Mouse (Mus musculus) heart, embryonic 13.5 days (tissue): ENCODE data around the gene Gja4. TPM values are rescaled to one million over a fixed set of nuclear protein-coding genes. Genes with fewer than 3 reads are reported as not detected.

Experiments
- ATAC-seq: fragments of 200-750 bp; cut with Nextera tagmentation; 2 replicates; pipeline ENCODE4 v1.8.0; 2017; ENCODE audit warnings: moderate TSS enrichment; ENCODE audit not compliant: insufficient number of reproducible peaks, low FRiP score, low TSS enrichment; ENCODE audit errors: extremely low read depth
- H3K27ac ChIP-seq: fragments of 300-500 bp; sonication (generic); replicated peaks from 2 replicates; pipeline ENCODE4 v1.5.1; 2015; ENCODE audit warnings: moderate library complexity, mild to moderate bottlenecking, inconsistent platforms
- H3K27me3 ChIP-seq: fragments of 300-500 bp; sonication (generic); replicated peaks from 2 replicates; pipeline ENCODE4 v1.6.1; 2015; ENCODE audit warnings: mild to moderate bottlenecking, inconsistent platforms
- H3K36me3 ChIP-seq: fragments of 300-500 bp; sonication (generic); 2 replicates; pipeline ENCODE4 v1.6.1; 2015; ENCODE audit warnings: mild to moderate bottlenecking, inconsistent platforms
- H3K4me1 ChIP-seq: fragments of 300-500 bp; sonication (generic); 2 replicates; pipeline ENCODE4 v1.6.1; 2015; ENCODE audit warnings: inconsistent platforms
- H3K4me2 ChIP-seq: fragments of 300-500 bp; sonication (generic); 2 replicates; pipeline ENCODE4 v1.6.1; 2015; ENCODE audit warnings: inconsistent platforms, mild to moderate bottlenecking, moderate library complexity
- H3K4me3 ChIP-seq: fragments of 300-500 bp; sonication (generic); 2 replicates; pipeline ENCODE4 v1.5.1; 2015; ENCODE audit warnings: moderate library complexity, mild to moderate bottlenecking, inconsistent platforms
- H3K9ac ChIP-seq: fragments of 300-500 bp; sonication (generic); 2 replicates; pipeline ENCODE4 v1.6.1; 2015; ENCODE audit warnings: inconsistent platforms, mild to moderate bottlenecking, moderate library complexity
- H3K9me3 ChIP-seq: fragments of 300-500 bp; sonication (generic); 2 replicates; pipeline ENCODE4 v1.6.1; 2016; ENCODE audit warnings: inconsistent platforms
- WGBS: fragments of 180-500 bp; shearing (Covaris S2); methylation state at CpG from one replicate; pipeline ENCODE4 v1.1.7; 2015; ENCODE audit warnings: mixed read lengths; 5-methylcytosine and 5-hydroxymethylcytosine counted together
- polyA plus RNA-seq: library from polyadenylated mRNA; unstranded; fragments of >200 nt; fragmentation: Nextera tagmentation; extraction: Ambion mirVana; gene quantifications from 2 replicates; pipeline ENCODE4 v1.2.1, GENCODE M21; 2015

Gja4 gene
- polyA plus RNA-seq, 1 experiment from 2014 or later, result 32.9 TPM

DNA sequence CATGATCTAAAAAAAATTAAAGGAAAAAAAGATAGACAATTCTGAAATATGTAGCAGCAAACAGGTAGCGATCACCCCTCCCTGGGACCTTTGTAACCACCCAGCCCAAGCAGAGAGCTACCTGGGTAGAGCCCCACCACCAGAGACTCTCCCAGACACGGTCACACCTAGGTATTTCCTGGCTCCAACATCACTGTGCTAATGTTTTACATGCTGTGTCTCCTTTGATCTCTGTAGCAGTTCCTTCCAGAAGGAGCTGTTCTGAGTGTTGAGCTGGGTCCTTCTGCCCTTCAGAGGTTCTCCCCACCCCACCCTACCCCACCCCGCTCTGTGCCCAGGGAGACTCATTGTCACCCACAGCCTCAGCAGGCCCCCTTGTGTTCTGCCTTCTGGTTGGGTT is 9.8 kb upstream of the Gja4 start:
- ATAC-seq, result no peak
- no peaks in the 10 kb centered on the region for H3K36me3 ChIP-seq
- H3K4me3 ChIP-seq, result no peak overlapping the region
- no peak overlapping the region for H3K27ac ChIP-seq
- H3K9ac ChIP-seq, result no peak overlapping the region
- peaks cover 49% of the 10 kb centered on the region for H3K27me3 ChIP-seq
- no peaks in the 10 kb centered on the region for H3K9me3 ChIP-seq
- WGBS, result 64% methylated on average over 3 of the region's 3 CpGs
- no peaks in the 10 kb centered on the region for H3K4me1 ChIP-seq
- no peak overlapping the region for H3K4me2 ChIP-seq

DNA sequence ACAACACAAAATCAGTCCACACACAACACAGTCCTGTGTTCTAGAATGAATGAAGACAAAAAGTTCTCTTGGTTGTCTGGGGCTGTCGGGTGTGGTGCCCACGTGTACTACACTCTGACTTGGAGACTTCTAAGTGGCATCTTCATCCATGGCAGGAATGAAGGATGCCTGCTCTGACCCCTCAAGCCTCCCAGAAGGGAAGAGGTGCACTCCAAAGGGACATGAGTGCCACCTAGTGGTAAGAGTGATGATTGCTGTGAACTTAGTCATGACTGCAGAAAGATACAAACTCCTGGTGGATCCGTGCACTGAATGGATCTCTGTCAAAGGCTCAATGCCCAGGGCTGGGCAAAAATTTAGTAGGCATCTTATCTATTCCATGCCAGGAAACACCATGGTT is 5.8 kb upstream of the Gja4 start:
- ATAC-seq, result no peak
- no peak overlapping the region for H3K9ac ChIP-seq
- no peaks in the 10 kb centered on the region for H3K9me3 ChIP-seq
- H3K27me3 ChIP-seq, result peaks cover 29% of the 10 kb centered on the region
- no peaks in the 10 kb centered on the region for H3K4me1 ChIP-seq
- no peak overlapping the region for H3K27ac ChIP-seq
- no peaks in the 10 kb centered on the region for H3K36me3 ChIP-seq
- 4% methylated on average over 3 of the region's 3 CpGs for WGBS
- no peak overlapping the region for H3K4me2 ChIP-seq
- no peak overlapping the region for H3K4me3 ChIP-seq

GRCm38 (mm10) chr4:127317143-127317542 is 3.3 kb upstream of the Gja4 start:
- H3K4me3 ChIP-seq, result no peak overlapping the region
- H3K4me1 ChIP-seq, result peaks cover 11% of the 10 kb centered on the region
- H3K27me3 ChIP-seq, result peaks cover 42% of the 10 kb centered on the region
- no peak overlapping the region for H3K9ac ChIP-seq
- no peak overlapping the region for H3K4me2 ChIP-seq
- no peak for ATAC-seq
- H3K9me3 ChIP-seq, result no peaks in the 10 kb centered on the region
- WGBS, result 50% methylated on average over 4 of the region's 4 CpGs
- no peak overlapping the region for H3K27ac ChIP-seq
- no peaks in the 10 kb centered on the region for H3K36me3 ChIP-seq

GRCm38 (mm10) chr4:127315753-127316152 is 1.9 kb upstream of the Gja4 start:
- no peaks in the 10 kb centered on the region for H3K36me3 ChIP-seq
- ATAC-seq, result no peak
- H3K27ac ChIP-seq, result no peak overlapping the region
- no peak overlapping the region for H3K4me2 ChIP-seq
- 78% methylated on average over 8 of the region's 8 CpGs for WGBS
- H3K4me3 ChIP-seq, result no peak overlapping the region
- H3K4me1 ChIP-seq, result peaks cover 11% of the 10 kb centered on the region
- H3K27me3 ChIP-seq, result peaks cover 53% of the 10 kb centered on the region
- H3K9me3 ChIP-seq, result no peaks in the 10 kb centered on the region
- no peak overlapping the region for H3K9ac ChIP-seq

GRCm38 (mm10) chr4:127314585-127314984 is 746 bp upstream of the Gja4 start:
- ATAC-seq, result no peak
- Histone ChIP-seq H3K4me1 (peaks cover 11% of the 10 kb centered on the region), H3K9ac (peak overlapping the region; percentile 76), H3K4me3 (peak overlapping the region; percentile 59), H3K36me3 (no peaks in the 10 kb centered on the region), H3K27ac (no peak overlapping the region), H3K27me3 (peaks cover 58% of the 10 kb centered on the region), H3K9me3 (no peaks in the 10 kb centered on the region), H3K4me2 (peak overlapping the region; percentile 81)
- 40% methylated on average over 9 of the region's 9 CpGs for WGBS

GRCm38 (mm10) chr4:127312349-127312748 is 1.5 kb downstream of the Gja4 start:
- 54% methylated on average over 24 of the region's 24 CpGs for WGBS
- Histone ChIP-seq H3K4me2 (peak overlapping the region; percentile 81), H3K27me3 (peaks cover 52% of the 10 kb centered on the region), H3K36me3 (no peaks in the 10 kb centered on the region), H3K9ac (peak overlapping the region; percentile 76), H3K27ac (no peak overlapping the region), H3K4me3 (peak overlapping the region; percentile 59), H3K4me1 (peaks cover 11% of the 10 kb centered on the region), H3K9me3 (no peaks in the 10 kb centered on the region)
- ATAC-seq, result no peak

DNA sequence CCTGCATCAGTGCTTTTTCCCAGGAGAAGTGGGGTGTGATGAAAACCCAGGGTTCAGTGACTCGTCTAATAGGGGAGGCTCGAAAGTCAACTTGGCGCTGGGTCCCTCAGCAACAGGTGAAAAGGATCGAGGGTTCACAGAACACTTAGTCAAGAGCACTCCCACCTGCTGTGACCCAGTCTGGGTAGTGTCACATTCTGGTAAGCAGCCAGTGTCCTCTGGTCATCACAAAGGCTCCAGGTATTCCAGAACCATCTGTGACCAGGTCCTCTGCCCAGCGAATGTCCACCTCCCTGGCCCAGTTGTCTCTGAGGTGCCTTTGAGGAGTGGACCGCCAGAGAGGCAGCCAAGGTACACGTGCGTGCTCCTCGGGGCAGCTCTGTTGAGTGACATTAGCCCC is 2.3 kb downstream of the Gja4 start:
- Histone ChIP-seq H3K4me3 (peak overlapping the region; percentile 59), H3K9ac (peak overlapping the region; percentile 76), H3K27ac (no peak overlapping the region), H3K36me3 (no peaks in the 10 kb centered on the region), H3K4me1 (peaks cover 11% of the 10 kb centered on the region), H3K9me3 (no peaks in the 10 kb centered on the region), H3K27me3 (peaks cover 52% of the 10 kb centered on the region), H3K4me2 (peak overlapping the region; percentile 81)
- 44% methylated on average over 9 of the region's 9 CpGs for WGBS
- no peak for ATAC-seq

DNA sequence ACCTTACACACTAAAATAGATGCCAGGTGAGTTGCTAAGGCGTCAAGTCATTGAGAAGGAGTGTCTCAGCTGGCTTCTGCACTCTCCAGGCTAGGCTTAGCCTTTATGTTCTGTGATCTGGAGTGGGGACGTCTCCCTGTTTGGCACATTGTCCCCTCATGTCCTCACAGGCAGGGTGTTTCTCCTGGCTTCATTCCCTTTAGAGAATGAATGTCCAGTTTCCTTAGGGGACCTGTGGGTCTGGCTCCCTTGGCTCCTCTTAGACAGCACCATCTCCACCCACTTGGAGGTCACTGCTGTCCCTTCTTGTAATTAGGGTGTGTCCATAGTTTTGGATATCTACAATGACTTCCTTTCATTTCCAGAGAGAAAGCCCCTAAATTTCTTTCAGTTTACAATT is 6.9 kb downstream of the Gja4 start:
- Histone ChIP-seq H3K36me3 (no peaks in the 10 kb centered on the region), H3K27me3 (peaks cover 17% of the 10 kb centered on the region), H3K4me3 (no peak overlapping the region), H3K4me1 (no peaks in the 10 kb centered on the region), H3K4me2 (no peak overlapping the region), H3K9me3 (no peaks in the 10 kb centered on the region), H3K27ac (no peak overlapping the region), H3K9ac (no peak overlapping the region)
- WGBS, result 45% methylated on average over 2 of the region's 2 CpGs
- no peak for ATAC-seq

DNA sequence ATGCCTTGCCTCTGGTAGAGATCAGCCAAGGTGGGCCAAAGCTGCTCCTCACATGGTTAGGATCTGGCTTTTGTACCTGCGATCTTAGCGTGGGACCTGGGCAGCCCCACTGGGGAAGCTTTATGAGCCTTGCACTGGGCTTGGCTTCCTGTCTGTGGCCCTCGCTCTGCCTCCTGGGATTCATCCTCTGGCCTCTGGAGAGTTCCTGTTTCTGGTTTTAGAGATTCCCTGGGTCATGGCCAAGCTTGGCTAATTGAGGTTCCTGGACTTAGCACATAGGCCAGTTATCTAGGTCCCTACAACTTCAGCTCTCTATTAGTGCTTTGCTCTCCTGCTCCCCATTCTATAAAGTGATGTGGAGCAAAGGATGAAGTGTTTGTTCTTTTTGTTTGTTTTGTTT is 10.0 kb downstream of the Gja4 start:
- H3K9me3 ChIP-seq, result no peaks in the 10 kb centered on the region
- H3K36me3 ChIP-seq, result no peaks in the 10 kb centered on the region
- no peaks in the 10 kb centered on the region for H3K4me1 ChIP-seq
- H3K4me3 ChIP-seq, result no peak overlapping the region
- H3K9ac ChIP-seq, result no peak overlapping the region
- WGBS, result 61% methylated on average over 3 of the region's 3 CpGs
- no peak overlapping the region for H3K27ac ChIP-seq
- H3K4me2 ChIP-seq, result no peak overlapping the region
- ATAC-seq, result no peak
- H3K27me3 ChIP-seq, result no peaks in the 10 kb centered on the region

DNA sequence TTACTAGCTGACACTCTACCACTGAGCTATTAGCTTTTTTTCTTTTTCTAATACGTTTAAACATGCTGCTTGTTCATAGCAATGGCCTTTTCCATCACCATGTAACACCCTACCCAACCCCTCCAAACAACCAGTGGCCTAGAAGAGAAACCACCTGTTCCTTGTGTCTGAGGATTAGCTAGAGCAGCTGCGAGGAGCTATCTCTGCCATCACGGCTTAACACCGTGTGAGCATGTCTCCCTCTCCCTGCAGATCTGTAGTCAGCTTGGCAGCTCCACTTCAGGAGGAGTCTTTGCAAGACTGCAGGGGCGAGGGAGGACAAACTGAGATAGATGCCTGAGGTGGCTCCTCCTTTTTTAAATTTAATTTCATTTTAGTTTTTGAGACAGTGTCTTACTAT is 13.3 kb downstream of the Gja4 start:
- H3K4me1 ChIP-seq, result no peaks in the 10 kb centered on the region
- H3K9me3 ChIP-seq, result no peaks in the 10 kb centered on the region
- no peak overlapping the region for H3K27ac ChIP-seq
- no peak overlapping the region for H3K9ac ChIP-seq
- 45% methylated on average over 5 of the region's 5 CpGs for WGBS
- no peaks in the 10 kb centered on the region for H3K27me3 ChIP-seq
- ATAC-seq, result no peak
- no peak overlapping the region for H3K4me2 ChIP-seq
- no peak overlapping the region for H3K4me3 ChIP-seq
- H3K36me3 ChIP-seq, result no peaks in the 10 kb centered on the region

GRCm38 (mm10) chr4:127292631-127293030 is 21.2 kb downstream of the Gja4 start:
- H3K9me3 ChIP-seq, result no peaks in the 10 kb centered on the region
- H3K27me3 ChIP-seq, result no peaks in the 10 kb centered on the region
- H3K36me3 ChIP-seq, result no peaks in the 10 kb centered on the region
- H3K27ac ChIP-seq, result no peak overlapping the region
- H3K9ac ChIP-seq, result no peak overlapping the region
- H3K4me2 ChIP-seq, result no peak overlapping the region
- no peak overlapping the region for H3K4me3 ChIP-seq
- ATAC-seq, result no peak
- peaks cover 19% of the 10 kb centered on the region for H3K4me1 ChIP-seq
- 75% methylated on average over 5 of the region's 5 CpGs for WGBS

- Histone ChIP-seq H3K27ac (peak overlapping the region; percentile 58), H3K36me3 (no peaks in the 10 kb centered on the region), H3K4me2 (no peak overlapping the region), H3K4me1 (peaks cover 19% of the 10 kb centered on the region), H3K9ac (no peak overlapping the region), H3K4me3 (no peak overlapping the region), H3K27me3 (no peaks in the 10 kb centered on the region), H3K9me3 (no peaks in the 10 kb centered on the region)
- peak; percentile 69 for ATAC-seq
- WGBS, result 41% methylated on average over 6 of the region's 6 CpGs
These were observed 24.7 kb downstream of the Gja4 start for GRCm38 (mm10) chr4:127289039-127289548.
